Mouse (Mus musculus): ENCODE data around the gene Dexi. TPM values are rescaled to one million over a fixed set of nuclear protein-coding genes. Genes with fewer than 3 reads are reported as not detected.

Dexi gene
- total RNA-seq, 2 experiments from 2014 or later: 65.3 TPM

- intact Hi-C loops (cut with DNase I): no loop called here
- DNase-seq (ENCODE audit: low spot score in 2 of 2): no peak
Measured at GRCm38 (mm10) chr16:10542266-10542665, 588 bp downstream of the Dexi start.

GRCm38 (mm10) chr16:10541598-10541930 is 1.3 kb downstream of the Dexi start:
- DNase-seq (ENCODE audit: low spot score in 2 of 2): no peak

DNA sequence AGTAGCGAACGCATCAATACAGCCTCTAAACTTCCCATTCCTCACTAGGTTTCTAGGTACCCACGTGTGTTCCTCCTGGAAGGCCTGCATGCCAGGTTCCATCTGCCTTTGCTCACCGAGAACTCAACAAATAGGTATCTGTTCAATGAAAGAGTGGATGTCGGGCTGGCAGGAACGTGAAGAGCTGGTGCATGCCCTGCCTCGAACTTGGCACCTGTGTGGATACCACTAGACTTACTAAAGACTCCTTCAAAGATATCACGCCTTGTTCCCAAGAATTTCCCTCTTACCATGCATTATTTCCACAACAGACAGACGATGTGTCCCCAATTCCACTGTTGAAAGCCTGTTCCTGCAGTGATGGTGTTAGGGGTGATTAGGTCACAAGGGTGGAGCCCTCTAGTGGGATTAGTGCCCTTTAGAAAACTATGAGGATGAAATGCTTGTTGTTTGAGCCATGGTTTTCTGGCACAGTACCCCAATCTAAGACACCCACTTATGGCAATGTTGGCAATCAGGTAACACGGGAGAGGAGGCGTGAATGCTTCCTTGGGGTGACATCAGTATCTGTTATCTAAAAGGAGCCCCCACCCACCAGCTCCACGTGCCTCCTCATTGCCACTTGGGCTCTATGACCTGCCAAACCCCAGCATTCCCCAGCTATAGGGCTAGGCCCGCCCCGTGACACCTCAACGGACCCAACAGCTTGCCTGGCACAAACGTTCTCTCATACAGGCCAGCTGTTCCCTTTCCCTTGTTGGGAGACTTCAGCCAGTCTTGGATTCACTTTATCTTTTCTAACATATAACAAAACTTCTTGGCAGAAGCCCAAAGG is 1.9 kb downstream of the Dexi start:
- intact Hi-C loops (cut with DNase I): no loop called here
- DNase-seq (ENCODE audit: low spot score in 2 of 2): no peak

More at GRCm38 (mm10) chr16:10541598-10541930, 1.3 kb downstream of the Dexi start:
- intact Hi-C loops (cut with DNase I): no loop called here

DNA sequence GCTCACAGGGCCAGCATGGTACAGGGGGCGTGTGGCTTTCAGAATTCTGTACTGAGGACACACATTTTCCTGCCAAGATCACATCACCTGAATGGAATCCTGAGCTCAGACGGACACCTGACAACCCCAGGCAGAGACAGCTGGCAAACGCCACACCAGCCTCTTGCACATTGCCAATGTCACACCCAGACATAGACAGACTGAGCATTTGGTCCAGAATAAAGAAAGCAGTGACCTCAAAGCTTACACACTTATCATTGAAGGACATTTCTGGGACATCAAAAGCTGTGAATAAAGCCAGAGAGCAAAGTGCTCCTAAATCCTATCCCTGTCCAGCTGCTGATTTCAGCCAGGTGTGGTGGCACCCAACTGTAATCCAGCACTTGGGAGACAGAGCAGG is 5.9 kb downstream of the Dexi start:
- DNase-seq (ENCODE audit: low spot score in 2 of 2): no peak
- intact Hi-C loops (cut with DNase I): no loop called here

DNA sequence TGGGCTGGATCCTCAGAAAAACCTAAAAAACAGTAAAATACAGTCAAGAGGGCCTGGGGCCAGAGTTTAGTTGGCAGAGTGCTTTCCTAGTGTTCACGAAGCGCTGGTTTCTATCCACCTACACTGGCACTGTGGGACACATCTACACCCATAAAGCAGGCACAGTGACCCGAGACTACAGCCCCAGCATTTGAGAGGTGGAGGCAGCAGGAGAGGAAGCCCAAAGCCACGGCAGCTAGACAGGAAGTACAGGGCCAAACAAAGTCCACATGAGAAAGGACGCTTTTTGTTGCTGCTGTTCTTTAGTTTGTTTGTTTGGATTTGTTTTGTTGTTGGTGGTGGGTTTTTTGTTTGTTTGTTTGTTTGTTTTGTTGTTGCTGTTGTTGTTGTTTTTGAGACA is 6.5 kb downstream of the Dexi start:
- intact Hi-C loops (cut with DNase I): no loop called here
- DNase-seq (ENCODE audit: low spot score in 2 of 2): no peak

- intact Hi-C loops (cut with DNase I): no loop called here
- no peak for DNase-seq (ENCODE audit: low spot score in 2 of 2)
Measured at GRCm38 (mm10) chr16:10534567-10534966, 8.3 kb downstream of the Dexi start.

DNA sequence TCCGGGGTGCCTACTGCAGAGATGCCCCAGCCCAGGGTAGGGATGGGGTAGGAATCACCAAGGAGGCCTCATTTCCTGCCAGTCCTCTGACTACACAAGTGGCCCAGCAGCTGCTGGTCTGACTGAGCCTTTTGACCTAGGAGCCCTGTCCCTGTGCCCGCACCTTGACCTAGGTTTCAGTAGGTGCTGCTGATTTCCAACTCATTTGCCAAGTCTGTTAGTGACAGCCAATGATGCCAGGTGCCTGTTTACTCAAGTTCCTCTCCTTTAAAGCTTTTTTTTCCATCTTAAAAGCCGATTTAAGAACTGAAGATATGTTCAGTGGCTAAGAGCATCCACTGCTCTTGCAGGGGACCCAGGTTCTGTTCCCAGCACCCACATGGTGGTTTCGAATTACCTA is 9.1 kb downstream of the Dexi start:
- intact Hi-C loops (cut with DNase I): no loop called here
- DNase-seq (ENCODE audit: low spot score in 2 of 2): no peak

- intact Hi-C loops (cut with DNase I): no loop called here
- no peak for DNase-seq (ENCODE audit: low spot score in 2 of 2)
Measured at GRCm38 (mm10) chr16:10530179-10530578, 12.7 kb downstream of the Dexi start.

DNA sequence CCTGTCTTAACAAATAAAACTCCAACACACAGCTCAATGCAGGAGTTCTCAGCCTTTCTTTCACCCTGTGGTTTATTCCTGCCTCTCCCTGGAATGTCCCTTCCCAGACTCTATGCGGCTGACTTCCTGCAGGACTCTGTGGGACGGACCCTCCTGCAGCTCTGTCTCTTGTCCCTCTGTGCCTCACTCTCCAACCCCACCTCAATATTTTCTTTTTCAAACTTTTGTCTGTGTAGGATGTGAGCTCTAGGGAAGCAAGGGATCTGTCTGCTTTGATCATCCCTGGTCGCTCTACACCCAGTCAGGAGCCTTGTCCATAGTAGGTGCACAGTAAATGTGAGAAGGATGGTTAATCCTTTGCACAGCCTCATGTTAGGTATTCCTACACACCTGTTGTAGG is 14.5 kb downstream of the Dexi start:
- intact Hi-C loops (cut with DNase I): no loop called here
- DNase-seq (ENCODE audit: low spot score in 2 of 2): no peak

- no peak for DNase-seq (ENCODE audit: low spot score in 2 of 2)
- intact Hi-C loops (cut with DNase I): no loop called here
Measured at GRCm38 (mm10) chr16:10527046-10527644, 15.7 kb downstream of the Dexi start.

GRCm38 (mm10) chr16:10525610-10525980 is 17.3 kb downstream of the Dexi start:
- no peak for DNase-seq (ENCODE audit: low spot score in 2 of 2)

DNA sequence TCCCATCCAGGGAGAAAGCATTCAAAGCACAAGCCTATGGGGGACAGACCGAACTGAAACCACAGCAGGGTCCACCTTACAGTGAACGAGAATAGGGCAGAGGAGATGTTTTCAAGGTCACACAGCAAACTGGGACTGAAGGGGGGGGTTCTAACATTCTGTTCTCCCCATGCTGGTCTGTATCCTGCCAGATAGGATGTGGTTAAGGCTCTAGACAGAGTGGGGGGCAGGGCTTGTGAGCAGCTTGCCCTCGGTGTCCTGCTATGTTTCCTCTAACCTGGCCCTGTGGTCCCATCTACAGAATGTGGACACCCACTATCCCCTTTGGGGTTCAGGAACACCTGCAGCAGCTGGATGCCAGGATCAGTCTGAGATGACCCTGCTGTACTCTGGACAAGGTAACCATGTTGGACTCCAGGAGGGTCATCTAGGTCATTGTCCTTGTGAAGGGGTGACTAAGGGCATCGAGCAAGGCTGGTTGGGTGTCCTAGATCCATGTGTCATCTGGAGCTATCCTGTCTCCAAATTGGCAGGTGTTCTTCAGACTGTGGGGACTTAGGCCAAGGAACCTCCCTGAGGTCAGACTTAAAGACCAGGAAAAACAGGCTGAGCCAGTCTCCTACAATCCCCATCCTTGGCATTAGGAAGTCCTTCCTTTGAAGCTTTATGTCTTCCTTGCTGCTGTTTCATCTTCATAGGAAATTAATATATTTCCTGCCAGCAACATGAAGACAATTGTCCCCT is 17.8 kb downstream of the Dexi start:
- intact Hi-C loops (cut with DNase I): loop anchor here (5.0 kb wide), 4 partner anchors 78 to 438 kb away; partner anchors contain the start of genes Nubp1 and Tvp23a
- DNase-seq (ENCODE audit: low spot score in 2 of 2): no peak

More at GRCm38 (mm10) chr16:10525610-10525980, 17.3 kb downstream of the Dexi start:
- intact Hi-C loops (cut with DNase I): no loop called here

- DNase-seq (ENCODE audit: low spot score in 2 of 2): no peak
- intact Hi-C loops (cut with DNase I): loop anchor here (5.0 kb wide), 4 partner anchors 76 to 436 kb away; partner anchors contain the start of genes Nubp1 and Tvp23a
Measured at GRCm38 (mm10) chr16:10523650-10524049, 19.2 kb downstream of the Dexi start.

GRCm38 (mm10) chr16:10522811-10523210 is 20.0 kb downstream of the Dexi start:
- intact Hi-C loops (cut with DNase I): loop anchor here (5.0 kb wide), 4 partner anchors 76 to 436 kb away; partner anchors contain the start of genes Nubp1 and Tvp23a
- DNase-seq (ENCODE audit: low spot score in 2 of 2): peak; percentile 39 to 61

- DNase-seq (ENCODE audit: low spot score in 2 of 2): peak; percentile 35 to 73
- intact Hi-C loops (cut with DNase I): loop anchor here (5.0 kb wide), 4 partner anchors 74 to 434 kb away; partner anchors contain the start of genes Nubp1 and Tvp23a
Measured at GRCm38 (mm10) chr16:10520908-10521614, 21.8 kb downstream of the Dexi start.

DNA sequence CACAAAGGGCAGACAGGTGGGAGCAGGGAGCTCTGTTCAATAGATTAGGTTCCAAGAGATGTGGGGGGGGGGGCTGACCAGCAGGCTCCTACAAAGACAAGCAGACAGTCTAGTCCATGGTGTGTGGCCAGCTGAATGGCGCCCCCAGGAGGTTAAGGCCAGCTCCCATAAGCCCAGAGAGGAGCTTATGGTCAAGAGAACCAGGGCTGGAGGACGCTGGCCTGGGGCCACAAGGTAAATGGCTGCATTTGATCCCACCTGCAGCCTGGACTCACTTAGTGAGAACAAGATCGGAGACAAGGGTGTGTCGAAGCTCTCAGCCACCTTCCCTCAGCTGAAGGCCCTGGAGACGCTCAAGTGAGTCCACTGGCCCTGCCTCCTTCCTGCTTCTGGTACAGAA is 24.8 kb downstream of the Dexi start:
- intact Hi-C loops (cut with DNase I): no loop called here
- DNase-seq (ENCODE audit: low spot score in 2 of 2): no peak

GRCm38 (mm10) chr16:10515953-10516572 is 26.8 kb downstream of the Dexi start:
- intact Hi-C loops (cut with DNase I): no loop called here
- no peak for DNase-seq (ENCODE audit: low spot score in 2 of 2)

DNA sequence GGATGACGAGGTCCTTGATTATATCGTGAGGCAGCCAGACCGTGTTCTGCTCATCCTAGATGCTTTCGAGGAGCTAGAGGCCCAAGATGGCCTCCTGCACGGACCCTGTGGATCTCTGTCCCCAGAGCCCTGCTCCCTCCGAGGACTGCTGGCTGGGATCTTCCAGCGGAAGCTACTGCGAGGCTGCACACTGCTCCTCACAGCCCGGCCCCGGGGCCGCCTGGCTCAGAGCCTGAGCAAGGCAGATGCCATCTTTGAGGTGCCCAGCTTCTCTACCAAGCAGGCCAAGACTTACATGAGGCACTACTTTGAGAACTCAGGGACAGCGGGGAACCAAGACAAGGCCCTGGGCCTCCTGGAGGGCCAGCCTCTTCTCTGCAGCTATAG is 31.7 kb downstream of the Dexi start:
- intact Hi-C loops (cut with DNase I): no loop called here
- no peak for DNase-seq (ENCODE audit: low spot score in 2 of 2)

DNA sequence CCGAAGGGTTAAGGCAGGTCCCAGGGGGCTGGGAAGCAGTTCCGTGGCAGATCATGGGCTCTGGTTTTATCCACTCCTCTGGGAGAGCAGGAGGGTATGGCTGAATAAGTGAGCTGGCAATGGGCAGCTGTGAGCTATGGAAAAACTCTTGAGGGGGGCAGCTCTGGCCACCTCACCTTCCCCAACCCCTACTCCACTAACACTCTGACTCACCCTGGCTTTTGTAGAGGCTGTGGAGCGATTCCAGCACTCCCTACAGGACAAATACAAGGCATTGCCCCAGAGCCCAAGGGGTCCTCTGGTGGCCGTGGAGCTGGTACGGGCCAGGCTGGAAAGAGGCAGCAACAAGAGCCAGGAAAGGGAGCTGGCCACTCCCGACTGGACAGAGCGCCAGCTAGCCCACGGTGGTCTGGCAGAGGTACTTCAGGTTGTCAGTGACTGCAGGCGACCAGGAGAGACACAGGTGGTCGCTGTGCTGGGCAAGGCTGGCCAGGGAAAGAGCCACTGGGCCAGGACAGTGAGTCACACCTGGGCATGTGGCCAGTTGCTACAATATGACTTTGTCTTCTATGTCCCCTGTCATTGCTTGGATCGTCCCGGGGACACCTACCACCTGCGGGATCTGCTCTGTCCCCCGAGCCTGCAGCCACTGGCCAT is 32.2 kb downstream of the Dexi start:
- intact Hi-C loops (cut with DNase I): no loop called here

More for the DNA sequence above, 32.2 kb downstream of the Dexi start:
- no peak for DNase-seq (ENCODE audit: low spot score in 2 of 2)
